Mouse (Mus musculus): ENCODE measurements around the gene Zfp866. TPM values are rescaled to one million over a fixed set of nuclear protein-coding genes. Genes with fewer than 3 reads are reported as not detected.
A peak's percentile ranks its signal among the peaks of the same experiment; 100 is the strongest.

Gene Zfp866
- polyA plus RNA-seq, 1 experiment from 2014 or later = 11.2 TPM

GRCm38 (mm10) chr8:69805491-69805890 is 14.5 kb upstream of the Zfp866 start:
- Histone ChIP-seq H3K27ac (no peak overlapping the region), H3K4me3 (ENCODE audit: inconsistent target) (no peak overlapping the region), H3K36me3 (ENCODE audit: inconsistent target) (peaks cover 74% of the 10 kb centered on the region), H3K79me2 (ENCODE audit: inconsistent target) (peaks cover 20% of the 10 kb centered on the region)
- 95% methylated on average over 9 of the region's 9 CpGs for WGBS (ENCODE audit: missing documents)

GRCm38 (mm10) chr8:69805086-69805485 is 14.1 kb upstream of the Zfp866 start:
- WGBS (ENCODE audit: missing documents) = 89% methylated on average over 10 of the region's 10 CpGs
- H3K36me3 ChIP-seq (ENCODE audit: inconsistent target) = peaks cover 74% of the 10 kb centered on the region
- peaks cover 15% of the 10 kb centered on the region for H3K79me2 ChIP-seq (ENCODE audit: inconsistent target)
- H3K4me3 ChIP-seq (ENCODE audit: inconsistent target) = no peak overlapping the region
- no peak overlapping the region for H3K27ac ChIP-seq

DNA sequence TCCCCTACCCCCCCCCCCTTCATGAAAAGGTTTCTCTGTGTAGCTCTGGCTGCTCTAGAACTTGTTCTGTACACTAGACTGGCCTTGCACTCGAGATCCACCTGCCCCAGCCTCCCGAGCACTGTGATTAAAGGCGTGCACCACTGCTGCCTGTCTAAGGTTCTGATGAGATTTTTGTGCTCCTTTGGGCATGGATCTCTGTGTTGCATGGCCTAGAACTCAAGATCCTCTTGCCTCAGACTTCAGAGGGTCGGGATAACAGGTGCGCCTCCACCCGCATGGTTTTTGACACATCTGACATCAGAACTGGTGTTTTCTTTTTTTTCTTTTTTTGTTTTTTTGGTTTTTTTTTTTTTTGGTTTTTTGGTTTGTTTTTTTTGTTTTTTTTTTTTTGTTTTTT is 13.6 kb upstream of the Zfp866 start:
- Histone ChIP-seq H3K79me2 (ENCODE audit: inconsistent target) (peaks cover 10% of the 10 kb centered on the region), H3K27ac (no peak overlapping the region), H3K36me3 (ENCODE audit: inconsistent target) (peaks cover 76% of the 10 kb centered on the region), H3K4me3 (ENCODE audit: inconsistent target) (no peak overlapping the region)
- 94% methylated on average over 6 of the region's 6 CpGs for WGBS (ENCODE audit: missing documents)

DNA sequence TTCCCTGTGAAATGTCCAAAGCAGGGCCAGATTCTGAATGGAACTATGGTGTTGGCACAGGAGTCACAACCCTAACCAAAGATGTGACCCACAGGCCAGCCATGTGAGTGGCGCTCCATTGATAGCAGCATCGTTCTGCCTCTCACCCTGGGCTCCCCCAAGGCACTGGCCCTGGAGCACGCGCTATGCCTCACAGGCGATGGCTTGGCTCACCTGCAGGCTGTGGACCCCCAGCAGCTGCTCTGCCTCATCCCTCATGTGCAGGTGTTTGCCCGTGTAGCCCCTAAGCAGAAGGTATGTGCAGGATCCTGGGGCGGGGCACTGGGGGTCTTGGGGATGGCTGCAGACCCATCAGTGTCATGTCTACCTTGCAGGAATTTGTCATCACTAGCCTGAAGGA is 12.4 kb upstream of the Zfp866 start:
- 97% methylated on average over 7 of the region's 7 CpGs for WGBS (ENCODE audit: missing documents)
- Histone ChIP-seq H3K4me3 (ENCODE audit: inconsistent target) (no peak overlapping the region), H3K36me3 (ENCODE audit: inconsistent target) (peaks cover 88% of the 10 kb centered on the region), H3K27ac (no peak overlapping the region), H3K79me2 (ENCODE audit: inconsistent target) (no peaks in the 10 kb centered on the region)

DNA sequence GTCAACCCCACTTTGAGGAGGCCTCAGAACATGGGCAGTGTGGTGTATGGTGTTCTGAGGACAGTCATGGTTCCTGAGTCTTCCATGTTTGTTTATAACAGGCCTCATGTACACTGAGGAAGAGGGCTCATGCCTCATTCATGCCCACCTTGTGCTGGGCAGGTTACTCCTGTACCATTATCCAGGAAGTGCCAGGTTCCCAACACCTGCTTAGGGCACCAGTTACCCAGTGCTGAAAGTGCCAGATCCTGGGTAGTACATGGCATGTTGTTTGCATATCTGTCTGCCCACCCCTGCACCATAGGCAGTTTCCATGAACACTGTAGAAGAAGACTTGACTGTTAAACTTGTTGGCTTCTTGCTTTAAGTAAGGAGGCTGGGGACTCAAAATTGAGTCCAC is 11.2 kb upstream of the Zfp866 start:
- no peak overlapping the region for H3K27ac ChIP-seq
- peaks cover 94% of the 10 kb centered on the region for H3K36me3 ChIP-seq (ENCODE audit: inconsistent target)
- no peak overlapping the region for H3K4me3 ChIP-seq (ENCODE audit: inconsistent target)
- H3K79me2 ChIP-seq (ENCODE audit: inconsistent target) = no peaks in the 10 kb centered on the region

- Histone ChIP-seq H3K79me2 (ENCODE audit: inconsistent target) (no peaks in the 10 kb centered on the region), H3K36me3 (ENCODE audit: inconsistent target) (peaks cover 95% of the 10 kb centered on the region), H3K27ac (no peak overlapping the region), H3K4me3 (ENCODE audit: inconsistent target) (no peak overlapping the region)
- 90% methylated on average over 4 of the region's 4 CpGs for WGBS (ENCODE audit: missing documents)
Observed at GRCm38 (mm10) chr8:69801796-69802195, 10.8 kb upstream of the Zfp866 start.

- Histone ChIP-seq H3K79me2 (ENCODE audit: inconsistent target) (peaks cover 13% of the 10 kb centered on the region; the same call in 1 of the 2 replicates), H3K36me3 (ENCODE audit: inconsistent target) (peaks cover 97% of the 10 kb centered on the region), H3K4me3 (ENCODE audit: inconsistent target) (no peak overlapping the region), H3K27ac (no peak overlapping the region)
- WGBS (ENCODE audit: missing documents) = 94% methylated on average over 5 of the region's 5 CpGs
Observed at GRCm38 (mm10) chr8:69799946-69800345, 9.0 kb upstream of the Zfp866 start.

DNA sequence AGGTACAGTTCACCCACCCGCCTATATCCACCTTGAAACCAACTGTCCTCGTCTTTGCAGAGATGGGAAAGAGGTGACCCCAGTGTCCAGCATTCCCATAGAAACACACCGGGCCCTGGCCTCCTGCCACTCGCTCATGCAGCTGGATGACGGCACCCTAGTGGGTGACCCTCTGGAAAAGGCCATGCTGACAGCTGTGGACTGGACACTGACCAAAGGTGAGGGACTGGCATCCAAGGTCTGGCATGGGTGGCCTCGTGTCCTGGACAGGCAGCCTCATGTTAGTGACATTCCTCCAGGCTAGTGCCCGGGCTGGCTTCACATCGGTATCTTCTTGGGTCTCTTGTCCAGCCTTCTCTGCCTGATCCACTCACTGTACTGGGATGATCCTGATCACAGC is 8.3 kb upstream of the Zfp866 start:
- WGBS (ENCODE audit: missing documents) = 95% methylated on average over 7 of the region's 8 CpGs
- no peak overlapping the region for H3K4me3 ChIP-seq (ENCODE audit: inconsistent target)
- no peak overlapping the region for H3K27ac ChIP-seq
- H3K79me2 ChIP-seq (ENCODE audit: inconsistent target) = peaks cover 20% of the 10 kb centered on the region
- peaks cover 98% of the 10 kb centered on the region for H3K36me3 ChIP-seq (ENCODE audit: inconsistent target)

DNA sequence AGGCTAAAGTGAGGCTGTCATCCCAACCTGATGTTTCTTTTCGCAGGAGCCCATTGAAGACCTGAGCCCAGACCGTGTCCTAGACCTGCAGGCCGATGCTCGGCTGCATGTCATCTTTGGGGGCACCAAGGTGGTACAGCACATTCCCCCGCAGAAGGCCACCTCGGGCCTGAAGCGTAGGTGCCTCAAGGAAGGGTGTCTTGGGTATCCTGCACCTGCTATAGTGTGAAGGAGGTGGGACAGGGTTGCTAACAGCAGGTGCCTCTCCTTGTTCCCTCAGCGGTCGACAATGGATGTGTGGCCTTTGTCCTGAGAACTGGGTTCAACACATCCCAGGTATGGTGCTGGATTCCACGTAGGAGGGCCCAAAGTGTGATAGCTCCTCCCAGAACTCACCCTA is 6.7 kb upstream of the Zfp866 start:
- Histone ChIP-seq H3K27ac (no peak overlapping the region), H3K79me2 (ENCODE audit: inconsistent target) (peaks cover 36% of the 10 kb centered on the region), H3K36me3 (ENCODE audit: inconsistent target) (peaks cover 92% of the 10 kb centered on the region), H3K4me3 (ENCODE audit: inconsistent target) (no peak overlapping the region)
- 95% methylated on average over 10 of the region's 10 CpGs for WGBS (ENCODE audit: missing documents)

- no peak overlapping the region for H3K27ac ChIP-seq
- H3K36me3 ChIP-seq (ENCODE audit: inconsistent target) = peaks cover 83% of the 10 kb centered on the region
- 94% methylated on average over 16 of the region's 16 CpGs for WGBS (ENCODE audit: missing documents)
- peaks cover 45% of the 10 kb centered on the region for H3K79me2 ChIP-seq (ENCODE audit: inconsistent target)
- H3K4me3 ChIP-seq (ENCODE audit: inconsistent target) = no peak overlapping the region
Observed at GRCm38 (mm10) chr8:69796721-69797345, 5.9 kb upstream of the Zfp866 start.

- WGBS (ENCODE audit: missing documents) = 100% methylated on average over 6 of the region's 6 CpGs
- H3K36me3 ChIP-seq (ENCODE audit: inconsistent target) = peaks cover 66% of the 10 kb centered on the region
- H3K79me2 ChIP-seq (ENCODE audit: inconsistent target) = peaks cover 52% of the 10 kb centered on the region
- H3K4me3 ChIP-seq (ENCODE audit: inconsistent target) = no peak overlapping the region
- no peak overlapping the region for H3K27ac ChIP-seq
Observed at GRCm38 (mm10) chr8:69794901-69795300, 3.9 kb upstream of the Zfp866 start.

GRCm38 (mm10) chr8:69794096-69794495 is 3.1 kb upstream of the Zfp866 start:
- no peak overlapping the region for H3K4me3 ChIP-seq (ENCODE audit: inconsistent target)
- WGBS (ENCODE audit: missing documents) = 100% methylated on average over 3 of the region's 3 CpGs
- peaks cover 57% of the 10 kb centered on the region for H3K36me3 ChIP-seq (ENCODE audit: inconsistent target)
- H3K27ac ChIP-seq = no peak overlapping the region
- H3K79me2 ChIP-seq (ENCODE audit: inconsistent target) = peaks cover 52% of the 10 kb centered on the region

GRCm38 (mm10) chr8:69793666-69794065 is 2.7 kb upstream of the Zfp866 start:
- Histone ChIP-seq H3K4me3 (ENCODE audit: inconsistent target) (no peak overlapping the region), H3K79me2 (ENCODE audit: inconsistent target) (peaks cover 52% of the 10 kb centered on the region), H3K27ac (no peak overlapping the region), H3K36me3 (ENCODE audit: inconsistent target) (peaks cover 53% of the 10 kb centered on the region)
- 98% methylated on average over 4 of the region's 4 CpGs for WGBS (ENCODE audit: missing documents)

GRCm38 (mm10) chr8:69791415-69792068 is 564 bp upstream of the Zfp866 start:
- peak overlapping the region; percentile 68 for H3K4me3 ChIP-seq (ENCODE audit: inconsistent target)

DNA sequence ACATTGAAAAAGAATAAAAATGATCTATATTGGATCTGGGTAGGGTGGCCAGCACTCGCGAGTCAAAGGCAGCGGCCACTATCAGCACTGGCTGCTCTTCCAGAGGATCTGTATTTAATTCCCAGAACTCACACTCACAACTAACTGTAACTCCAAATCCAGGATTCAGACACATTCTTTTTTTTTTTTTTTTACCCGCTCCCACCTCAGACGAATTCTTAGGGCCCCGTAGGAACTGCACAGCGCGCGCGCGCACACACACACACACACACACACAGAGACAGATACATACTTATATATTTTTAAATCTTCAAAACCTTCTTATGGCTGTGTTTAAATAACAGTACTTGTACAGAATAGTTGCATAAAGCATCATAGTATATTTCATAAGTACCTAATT is 614 bp downstream of the Zfp866 start:
- Histone ChIP-seq H3K36me3 (ENCODE audit: inconsistent target) (peaks cover 20% of the 10 kb centered on the region), H3K79me2 (ENCODE audit: inconsistent target) (peaks cover 43% of the 10 kb centered on the region), H3K27ac (peak overlapping the region; percentile 76), H3K4me3 (ENCODE audit: inconsistent target) (peak overlapping the region; percentile 92)
- 30% methylated on average over 11 of the region's 11 CpGs for WGBS (ENCODE audit: missing documents)

More at GRCm38 (mm10) chr8:69791415-69792068, 564 bp upstream of the Zfp866 start:
- H3K27ac ChIP-seq = peak overlapping the region; percentile 0
- WGBS (ENCODE audit: missing documents) = under 1% methylated on average over 45 of the region's 48 CpGs
- peaks cover 52% of the 10 kb centered on the region for H3K79me2 ChIP-seq (ENCODE audit: inconsistent target)
- peaks cover 32% of the 10 kb centered on the region for H3K36me3 ChIP-seq (ENCODE audit: inconsistent target)
